Mouse (Mus musculus): ENCODE measurements around the gene Ptma. TPM values are rescaled to one million over a fixed set of nuclear protein-coding genes. Genes with fewer than 3 reads are reported as not detected.
A peak's percentile ranks its signal among the peaks of the same experiment; 100 is the strongest.

Gene Ptma
- polyA plus RNA-seq, 1 experiment: 6,261 TPM

GRCm38 (mm10) chr1:86503165-86503747, 23.3 kb upstream of the Ptma start:
- Histone ChIP-seq H3K36me3 (replicated peaks; ENCODE audit: low read length) (no peaks in the 10 kb centered on the region), H3K9me3 (no peaks in the 10 kb centered on the region), H3K4me3 (replicated peaks) (peak overlapping the region; percentile 94), H3K4me1 (peaks cover 91% of the 10 kb centered on the region), H3K27me3 (replicated peaks) (no peaks in the 10 kb centered on the region)
- no peak for TF ChIP-seq GATA1 (IDR thresholded peaks at IDR 0.05; ENCODE audit: borderline replicate concordance, low read length)
- no peak for TF ChIP-seq FLI1 (IDR thresholded peaks at IDR 0.05; ENCODE audit: low read length)

GRCm38 (mm10) chr1:86503906-86504696, 22.4 kb upstream of the Ptma start:
- Histone ChIP-seq H3K4me3 (replicated peaks) (peak overlapping the region; percentile 94), H3K9me3 (no peaks in the 10 kb centered on the region), H3K27me3 (replicated peaks) (no peaks in the 10 kb centered on the region), H3K4me1 (peaks cover 91% of the 10 kb centered on the region), H3K36me3 (replicated peaks; ENCODE audit: low read length) (no peaks in the 10 kb centered on the region)
- TF ChIP-seq GATA1 (IDR thresholded peaks at IDR 0.05; ENCODE audit: borderline replicate concordance, low read length): no peak
- TF ChIP-seq FLI1 (IDR thresholded peaks at IDR 0.05; ENCODE audit: low read length): no peak

DNA sequence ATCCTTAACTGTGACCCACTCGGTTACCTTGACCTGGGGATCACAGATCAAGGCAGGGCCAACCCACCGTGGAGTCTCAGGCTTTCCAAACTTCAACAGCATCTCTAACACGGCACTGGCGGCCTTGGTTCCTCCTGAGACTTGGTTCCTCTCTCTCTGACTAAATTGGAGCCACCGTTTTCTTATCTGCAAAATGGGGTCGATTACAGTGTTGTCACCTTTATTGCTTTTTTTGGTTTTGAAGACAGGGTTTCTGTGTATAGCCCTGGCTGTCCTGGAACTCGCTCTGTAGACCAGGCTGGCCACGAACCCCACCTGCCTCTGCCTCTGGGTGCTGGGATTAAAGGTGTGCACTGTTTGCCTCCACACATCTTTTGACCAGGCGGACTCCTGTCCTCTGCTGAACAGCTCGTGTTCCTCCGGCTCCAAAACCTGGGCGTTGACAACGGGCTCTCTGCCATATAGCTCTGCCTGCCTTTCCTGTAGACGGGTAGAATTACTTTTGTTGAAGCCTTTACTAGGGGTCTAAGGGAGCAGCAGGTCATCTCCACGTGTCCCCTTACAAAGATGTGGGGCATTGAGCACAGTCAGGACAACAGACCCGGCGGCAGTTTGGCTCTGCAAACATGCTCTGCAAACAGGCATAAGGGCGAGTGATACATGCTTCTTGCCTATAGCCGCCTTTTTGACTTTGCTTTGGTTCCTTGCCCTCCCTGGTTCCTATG, 21.7 kb upstream of the Ptma start:
- Histone ChIP-seq H3K27me3 (replicated peaks) (no peaks in the 10 kb centered on the region), H3K4me1 (peaks cover 91% of the 10 kb centered on the region), H3K36me3 (replicated peaks; ENCODE audit: low read length) (no peaks in the 10 kb centered on the region), H3K9me3 (no peaks in the 10 kb centered on the region), H3K4me3 (replicated peaks) (peak overlapping the region; percentile 94)
- TF ChIP-seq GATA1 (IDR thresholded peaks at IDR 0.05; ENCODE audit: borderline replicate concordance, low read length) (no peak), FLI1 (IDR thresholded peaks at IDR 0.05; ENCODE audit: low read length) (no peak)

GRCm38 (mm10) chr1:86505461-86505860, 21.1 kb upstream of the Ptma start:
- Histone ChIP-seq H3K27me3 (replicated peaks) (no peaks in the 10 kb centered on the region), H3K9me3 (no peaks in the 10 kb centered on the region), H3K36me3 (replicated peaks; ENCODE audit: low read length) (no peaks in the 10 kb centered on the region), H3K4me1 (peaks cover 91% of the 10 kb centered on the region), H3K4me3 (replicated peaks) (peak overlapping the region; percentile 94)
- TF ChIP-seq GATA1 (IDR thresholded peaks at IDR 0.05; ENCODE audit: borderline replicate concordance, low read length): no peak
- no peak for TF ChIP-seq FLI1 (IDR thresholded peaks at IDR 0.05; ENCODE audit: low read length)

- Histone ChIP-seq H3K4me3 (replicated peaks) (peak overlapping the region; percentile 24), H3K27me3 (replicated peaks) (no peaks in the 10 kb centered on the region), H3K4me1 (peaks cover 91% of the 10 kb centered on the region), H3K36me3 (replicated peaks; ENCODE audit: low read length) (no peaks in the 10 kb centered on the region), H3K9me3 (no peaks in the 10 kb centered on the region)
- TF ChIP-seq FLI1 (IDR thresholded peaks at IDR 0.05; ENCODE audit: low read length) (no peak), GATA1 (IDR thresholded peaks at IDR 0.05; ENCODE audit: borderline replicate concordance, low read length) (no peak)
Observed at GRCm38 (mm10) chr1:86506420-86506819, 20.1 kb upstream of the Ptma start.

DNA sequence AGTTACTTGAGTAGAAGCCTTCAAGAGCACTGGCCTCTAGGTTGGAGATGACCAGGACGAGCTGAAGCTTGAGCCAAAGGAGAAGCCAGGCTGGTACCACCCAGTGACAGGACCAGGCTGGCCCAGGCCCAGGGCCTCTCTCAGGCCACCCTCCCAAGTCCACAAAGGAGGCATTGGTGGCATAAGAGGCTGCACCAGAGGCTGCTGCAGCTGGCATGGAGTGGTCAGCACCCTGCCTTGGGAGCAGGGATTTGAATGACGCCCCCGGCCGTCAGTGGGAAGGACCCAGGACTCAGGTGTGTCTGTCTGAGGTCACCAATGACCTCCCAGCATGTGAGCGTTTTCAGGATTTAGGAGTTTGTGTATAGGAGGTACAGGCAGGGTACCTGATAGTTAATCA, 18.7 kb upstream of the Ptma start:
- Histone ChIP-seq H3K36me3 (replicated peaks; ENCODE audit: low read length) (no peaks in the 10 kb centered on the region), H3K4me3 (replicated peaks) (no peak overlapping the region), H3K27me3 (replicated peaks) (no peaks in the 10 kb centered on the region), H3K9me3 (no peaks in the 10 kb centered on the region), H3K4me1 (peaks cover 89% of the 10 kb centered on the region)
- no peak for TF ChIP-seq GATA1 (IDR thresholded peaks at IDR 0.05; ENCODE audit: borderline replicate concordance, low read length)
- no peak for TF ChIP-seq FLI1 (IDR thresholded peaks at IDR 0.05; ENCODE audit: low read length)

DNA sequence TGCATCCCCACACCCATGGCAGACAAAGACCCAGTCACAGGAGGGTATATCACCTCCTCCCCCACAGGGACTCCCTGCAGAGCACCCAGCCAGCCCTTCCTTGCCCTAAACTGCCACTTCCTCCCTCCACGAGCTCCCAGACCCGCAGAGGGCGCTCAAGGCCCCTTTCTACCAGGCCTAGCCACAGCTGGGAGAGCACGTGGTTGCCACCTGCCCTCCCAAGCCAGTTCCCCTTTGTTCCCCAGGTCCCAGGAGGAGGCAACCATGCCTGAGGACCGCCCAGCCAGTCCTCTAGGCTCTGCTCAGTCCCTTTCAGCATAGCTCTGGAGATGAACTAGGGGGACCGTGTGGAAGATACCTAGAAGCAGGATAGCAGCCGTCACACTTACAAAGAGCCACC, 17.1 kb upstream of the Ptma start:
- Histone ChIP-seq H3K4me3 (replicated peaks) (peak overlapping the region; percentile 83), H3K9me3 (no peaks in the 10 kb centered on the region), H3K36me3 (replicated peaks; ENCODE audit: low read length) (no peaks in the 10 kb centered on the region), H3K27me3 (replicated peaks) (no peaks in the 10 kb centered on the region), H3K4me1 (peaks cover 85% of the 10 kb centered on the region)
- TF ChIP-seq GATA1 (IDR thresholded peaks at IDR 0.05; ENCODE audit: borderline replicate concordance, low read length): no peak
- no peak for TF ChIP-seq FLI1 (IDR thresholded peaks at IDR 0.05; ENCODE audit: low read length)

- Histone ChIP-seq H3K27me3 (replicated peaks) (no peaks in the 10 kb centered on the region), H3K36me3 (replicated peaks; ENCODE audit: low read length) (no peaks in the 10 kb centered on the region), H3K9me3 (no peaks in the 10 kb centered on the region), H3K4me1 (peaks cover 85% of the 10 kb centered on the region), H3K4me3 (replicated peaks) (no peak overlapping the region)
- TF ChIP-seq GATA1 (IDR thresholded peaks at IDR 0.05; ENCODE audit: borderline replicate concordance, low read length) (no peak), FLI1 (IDR thresholded peaks at IDR 0.05; ENCODE audit: low read length) (no peak)
Observed at GRCm38 (mm10) chr1:86510266-86510665, 16.3 kb upstream of the Ptma start.

- TF ChIP-seq FLI1 (IDR thresholded peaks at IDR 0.05; ENCODE audit: low read length) (no peak), GATA1 (IDR thresholded peaks at IDR 0.05; ENCODE audit: borderline replicate concordance, low read length) (no peak)
- no peaks in the 10 kb centered on the region for H3K36me3 ChIP-seq (replicated peaks; ENCODE audit: low read length)
- H3K27me3 ChIP-seq (replicated peaks): no peaks in the 10 kb centered on the region
- H3K4me1 ChIP-seq: peaks cover 85% of the 10 kb centered on the region
- no peak overlapping the region for H3K4me3 ChIP-seq (replicated peaks)
- H3K9me3 ChIP-seq: no peaks in the 10 kb centered on the region
Observed at GRCm38 (mm10) chr1:86510676-86511441, 15.7 kb upstream of the Ptma start.

Data from megakaryocyte, embryonic 14.5 days (primary cell).